Mouse (Mus musculus): ENCODE measurements around the gene Gm8068. TPM values are rescaled to one million over a fixed set of nuclear protein-coding genes. Genes with fewer than 3 reads are reported as not detected.
"Not testable (repeated sequence)": the region's sequence is repeated elsewhere in the genome, so short reads cannot be mapped to it uniquely, and the experiment has no call there.

The Gm8068 gene
- polyA plus RNA-seq (2012; ENCODE audit: insufficient read depth, insufficient read length, low replicate concordance, missing spikeins) = not detected in 2 replicates

DNA sequence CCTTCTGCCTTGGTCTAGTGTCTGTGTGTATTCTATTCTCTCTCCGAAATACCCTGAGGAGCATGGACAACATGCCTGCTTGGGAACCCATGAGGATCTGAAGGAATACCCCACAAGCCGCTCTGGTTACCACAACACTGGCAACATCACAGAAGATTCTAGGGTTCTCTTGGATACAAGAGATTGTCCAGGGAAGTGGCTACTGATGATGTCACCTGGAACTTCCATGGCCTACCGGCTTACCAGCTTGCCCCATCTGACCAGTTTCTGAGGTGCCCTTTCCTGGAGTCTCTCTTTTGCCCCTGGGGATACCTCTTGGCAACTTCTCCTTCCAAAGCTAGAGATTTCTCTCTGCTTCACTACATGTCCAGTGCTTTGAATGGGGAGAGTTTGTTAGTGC is at the start of gene Gm8068:
Gene Gm8068 (minus strand): TSS at position 101 of the 400 bp plus-strand sequence.
- H3K4me1 ChIP-seq (ENCODE audit: control insufficient read depth, insufficient read depth, low read length); H3K27ac ChIP-seq (ENCODE audit: insufficient read depth, low read depth, low read length); H3K4me3 ChIP-seq (ENCODE audit: insufficient read depth, low read depth, low read length): not testable (repeated sequence)
- WGBS = no CpG with 5 or more reads among the region's 3 CpGs

DNA sequence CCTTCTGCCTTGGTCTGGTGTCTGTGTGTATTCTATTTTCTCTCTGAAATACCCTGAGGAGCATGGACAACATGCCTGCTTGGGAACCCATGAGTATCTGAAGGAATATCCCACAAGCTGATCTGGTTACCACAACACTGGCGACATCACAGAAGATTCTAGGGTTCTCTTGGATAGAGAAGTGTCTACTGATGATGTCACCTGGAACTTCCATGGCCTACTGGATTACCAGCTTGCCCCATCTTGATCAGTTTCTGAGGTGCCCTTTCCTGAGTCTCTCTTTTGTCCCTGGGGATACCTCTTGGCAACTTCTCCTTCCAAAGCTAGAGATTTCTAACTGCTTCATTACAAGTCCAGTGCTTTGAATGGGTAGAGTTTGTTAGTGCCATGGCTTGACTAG is 48.8 kb upstream of the Gm8068 start, which contains the start of gene Gm7929:
Gene Gm7929 (minus strand): TSS at position 101 of the 400 bp plus-strand sequence.
- 87% methylated on average over 1 of the region's 1 CpGs for WGBS
- not testable (repeated sequence) for H3K27ac ChIP-seq (ENCODE audit: insufficient read depth, low read depth, low read length); H3K4me3 ChIP-seq (ENCODE audit: insufficient read depth, low read depth, low read length); H3K4me1 ChIP-seq (ENCODE audit: control insufficient read depth, insufficient read depth, low read length)

DNA sequence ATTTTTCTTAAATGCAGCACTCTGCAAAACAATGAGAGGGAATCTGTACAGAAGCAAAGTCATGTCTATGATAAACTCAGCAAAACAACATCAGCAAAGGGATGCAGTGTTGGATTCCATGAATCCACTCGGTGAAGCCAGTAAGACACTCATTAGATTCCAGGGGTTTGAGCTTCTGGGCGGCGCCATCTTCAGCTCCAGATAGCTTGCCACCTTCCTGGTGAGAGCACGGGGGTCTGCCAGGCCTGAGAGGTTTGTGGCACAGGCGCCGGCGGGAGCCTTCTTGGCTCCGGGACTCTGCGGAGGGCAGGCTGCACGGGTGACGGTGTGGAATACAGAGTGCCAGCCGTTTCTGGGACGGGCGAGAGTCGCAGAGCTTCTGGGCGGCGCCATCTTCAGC is 21.8 kb upstream of the Gm8068 start:
- 79% methylated on average over 17 of the region's 17 CpGs for WGBS
- not testable (repeated sequence) for H3K4me3 ChIP-seq (ENCODE audit: insufficient read depth, low read depth, low read length); H3K4me1 ChIP-seq (ENCODE audit: control insufficient read depth, insufficient read depth, low read length); H3K27ac ChIP-seq (ENCODE audit: insufficient read depth, low read depth, low read length)

DNA sequence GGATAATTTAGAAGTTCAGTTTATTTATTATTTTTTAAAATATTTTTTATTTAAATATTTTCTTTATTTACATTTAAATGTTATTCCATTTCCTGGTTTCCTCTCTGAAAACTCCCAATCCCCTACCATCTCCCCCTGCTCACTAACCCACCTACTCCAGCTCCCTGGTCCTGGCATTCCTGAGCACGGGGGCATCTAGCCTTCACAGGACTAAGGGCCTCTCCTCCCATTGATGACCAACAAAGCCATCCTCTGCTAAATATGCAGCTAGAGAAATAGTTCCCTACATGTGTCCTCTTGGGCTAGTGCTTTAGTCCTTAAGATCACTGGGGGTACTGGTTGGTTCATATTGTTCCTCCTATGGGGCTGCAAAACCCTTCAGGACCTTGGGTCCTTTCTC is 15.5 kb upstream of the Gm8068 start:
- WGBS = 80% methylated on average over 1 of the region's 1 CpGs
- H3K4me1 ChIP-seq (ENCODE audit: control insufficient read depth, insufficient read depth, low read length); H3K27ac ChIP-seq (ENCODE audit: insufficient read depth, low read depth, low read length); H3K4me3 ChIP-seq (ENCODE audit: insufficient read depth, low read depth, low read length): not testable (repeated sequence)

DNA sequence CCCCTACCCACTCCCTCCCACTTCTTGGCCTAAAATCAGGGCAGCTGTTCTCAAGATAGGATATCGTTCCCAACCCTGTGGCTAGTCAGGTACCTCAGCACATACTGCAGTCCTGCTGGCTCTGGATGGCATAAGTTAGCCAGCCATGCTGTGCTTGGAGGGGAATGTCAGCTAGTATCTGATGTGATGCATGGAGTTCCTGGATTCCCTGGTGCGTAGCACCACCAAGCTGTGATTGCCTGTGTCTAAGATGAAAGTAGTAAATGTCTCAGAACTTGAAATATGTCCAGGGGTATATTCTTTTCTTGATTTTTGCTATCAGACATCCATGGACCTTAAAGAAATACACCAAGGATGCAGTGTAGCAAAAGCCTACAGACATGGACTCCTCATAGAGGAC is 53.5 kb downstream of the Gm8068 start:
- H3K4me3 ChIP-seq (ENCODE audit: insufficient read depth, low read depth, low read length); H3K4me1 ChIP-seq (ENCODE audit: control insufficient read depth, insufficient read depth, low read length); H3K27ac ChIP-seq (ENCODE audit: insufficient read depth, low read depth, low read length): not testable (repeated sequence)
- 95% methylated on average over 2 of the region's 2 CpGs for WGBS

Other genes starting within 250 kb of the Gm8068 start
- not detected in 2 replicates for gene Gm7954, start 248.4 kb downstream of the Gm8068 start, polyA plus RNA-seq (2012; ENCODE audit: insufficient read depth, insufficient read length, low replicate concordance, missing spikeins)
- gene Gm3486, start 212.4 kb downstream of the Gm8068 start, polyA plus RNA-seq (2012; ENCODE audit: insufficient read depth, insufficient read length, low replicate concordance, missing spikeins) = not detected in 2 replicates
- gene Gm7970, start 146.3 kb downstream of the Gm8068 start, polyA plus RNA-seq (2012; ENCODE audit: insufficient read depth, insufficient read length, low replicate concordance, missing spikeins) = not detected in 2 replicates
- not detected in 2 replicates for gene 1700049E17Rik2, start 128.7 kb downstream of the Gm8068 start, polyA plus RNA-seq (2012; ENCODE audit: insufficient read depth, insufficient read length, low replicate concordance, missing spikeins)
- gene Gm3072, start 77.3 kb downstream of the Gm8068 start, polyA plus RNA-seq (2012; ENCODE audit: insufficient read depth, insufficient read length, low replicate concordance, missing spikeins) = not detected in 2 replicates
- not detected in 2 replicates for gene Gm3676, start 55.4 kb downstream of the Gm8068 start, polyA plus RNA-seq (2012; ENCODE audit: insufficient read depth, insufficient read length, low replicate concordance, missing spikeins)
- not detected in 2 replicates for gene Gm7929, start 48.7 kb upstream of the Gm8068 start, polyA plus RNA-seq (2012; ENCODE audit: insufficient read depth, insufficient read length, low replicate concordance, missing spikeins)
- gene Gm47189, start 70.6 kb upstream of the Gm8068 start, polyA plus RNA-seq (2012; ENCODE audit: insufficient read depth, insufficient read length, low replicate concordance, missing spikeins) = not detected in 2 replicates
- not detected in 2 replicates for gene Gm7980, start 205.4 kb upstream of the Gm8068 start, polyA plus RNA-seq (2012; ENCODE audit: insufficient read depth, insufficient read length, low replicate concordance, missing spikeins)
- gene 1700049E17Rik1, start 223.1 kb upstream of the Gm8068 start, polyA plus RNA-seq (2012; ENCODE audit: insufficient read depth, insufficient read length, low replicate concordance, missing spikeins) = not detected in 2 replicates
- gene 1700024B05Rik, start 242.1 kb upstream of the Gm8068 start, polyA plus RNA-seq (2012; ENCODE audit: insufficient read depth, insufficient read length, low replicate concordance, missing spikeins) = not detected in 2 replicates

Data from olfactory bulb, adult 2 months (tissue).